Mouse (Mus musculus) E14TG2a.4 (cell line): ENCODE measurements around the gene Tut1.

ENCODE experiments used
- CTCF ChIP-seq: conservative IDR thresholded peaks from 2 replicates; pipeline ENCODE4 v1.5.1; 2014; ENCODE audit warnings: low read length
- NANOG ChIP-seq: IDR thresholded peaks from 2 replicates; pipeline ENCODE4 v1.6.1; 2014; ENCODE audit warnings: borderline replicate concordance, low read length, mixed read lengths
- POU5F1 ChIP-seq: IDR thresholded peaks from 2 replicates; pipeline ENCODE4 v1.6.1; 2014; ENCODE audit warnings: low read length, borderline replicate concordance

DNA sequence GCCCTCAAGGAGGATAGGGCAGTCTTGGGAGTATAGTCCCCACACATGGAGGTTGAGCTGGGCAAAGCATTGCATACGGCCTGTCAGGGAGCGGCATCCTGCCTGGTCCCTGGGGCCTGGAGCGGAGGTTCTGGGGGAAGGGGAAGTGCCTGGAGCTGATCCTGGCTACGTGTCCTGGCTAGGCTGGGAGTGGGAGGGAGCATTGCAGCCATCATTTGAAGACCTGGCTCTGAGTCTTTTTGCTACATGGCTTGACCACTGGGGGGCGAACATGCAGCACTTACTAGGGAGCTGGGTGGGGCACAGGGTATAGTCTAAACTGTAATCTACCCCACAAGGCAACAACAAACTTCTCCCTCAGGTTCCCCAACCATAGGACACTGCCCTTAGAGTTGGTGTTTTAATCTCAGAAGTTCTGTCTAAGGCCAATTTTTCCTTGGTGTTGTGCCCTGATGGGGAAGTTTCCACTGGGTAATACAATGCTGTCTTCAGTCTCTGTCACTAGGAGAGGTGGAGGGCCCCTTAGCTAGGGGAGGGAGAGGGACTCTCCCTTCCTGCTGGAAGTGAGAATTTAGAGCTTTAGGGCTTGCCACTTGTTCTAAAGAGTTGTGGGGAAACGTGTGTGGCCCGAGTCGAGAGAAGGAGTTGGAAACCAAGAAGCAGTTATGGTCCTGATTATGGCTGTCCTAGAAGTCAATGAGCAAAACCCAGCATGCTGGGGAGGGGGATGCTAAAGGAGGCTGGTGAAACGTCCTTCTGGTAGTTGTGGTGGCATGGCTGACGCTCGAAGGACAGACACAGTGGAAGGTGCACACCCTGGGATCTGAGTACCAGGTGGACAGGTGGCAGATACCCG is 39.4 kb downstream of the Tut1 start:
- TF ChIP-seq CTCF (peak; percentile 62), NANOG (no peak), POU5F1 (no peak)
